Mouse (Mus musculus) ES-E14 (cell line): Measurements from ENCODE around the gene Cdk13.

ENCODE experiments used
- CHD2 ChIP-seq: IDR thresholded peaks from 2 replicates; pipeline ENCODE4 v1.6.1; 2014; ENCODE audit warnings: mild to moderate bottlenecking, low read depth, low read length, inconsistent platforms
- HCFC1 ChIP-seq: IDR thresholded peaks from 2 replicates; pipeline ENCODE4 v1.6.1; 2012; ENCODE audit warnings: low read length, inconsistent platforms, borderline replicate concordance; ENCODE audit not compliant: insufficient read depth
- ZC3H11A ChIP-seq: IDR thresholded peaks from 2 replicates; pipeline ENCODE4 v1.6.1; 2012; ENCODE audit warnings: low read depth, mild to moderate bottlenecking, inconsistent platforms, low read length, borderline replicate concordance

DNA sequence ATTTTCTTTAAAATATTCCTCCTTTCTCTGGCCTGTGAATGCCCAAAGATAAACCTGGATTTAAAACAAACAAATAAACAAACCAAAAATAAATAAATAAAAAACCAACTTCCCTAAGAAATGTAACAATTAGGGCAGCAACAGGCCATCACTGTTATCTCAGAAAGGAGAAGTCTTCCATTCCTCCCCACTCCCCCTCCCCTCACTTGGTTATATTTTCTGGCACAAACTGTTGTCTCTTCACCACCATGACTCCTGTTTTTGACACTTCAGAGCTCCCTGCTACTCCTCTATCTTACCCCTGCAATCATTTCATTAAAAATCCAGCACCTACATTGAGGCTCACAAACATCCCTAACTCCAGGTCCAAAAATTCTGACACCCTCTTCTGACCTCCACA is 31.8 kb downstream of the Cdk13 start:
- TF ChIP-seq ZC3H11A (no peak), CHD2 (no peak), HCFC1 (no peak)
